Mouse (Mus musculus): ENCODE data around the gene Tanc1.
A peak's percentile ranks its signal among the peaks of the same experiment; 100 is the strongest.

The Tanc1 gene

GRCm38 (mm10) chr2:59648444-59648843 lies 36.6 kb downstream of the Tanc1 start:
- no peaks in the 10 kb centered on the region for H3K27me3 ChIP-seq (ENCODE audit: insufficient read depth, low read length)
- TF ChIP-seq NANOG (IDR thresholded peaks at IDR 0.05; ENCODE audit: borderline replicate concordance, low read length), result peak; percentile 75
- no peak for TF ChIP-seq CTCF (conservative IDR thresholded peaks at IDR 0.05; ENCODE audit: low read length)
- H3K36me3 ChIP-seq (ENCODE audit: insufficient read depth, low read length), result peaks cover 33% of the 10 kb centered on the region
- H3K9me3 ChIP-seq (ENCODE audit: low read length), result no peaks in the 10 kb centered on the region
- H3K4me1 ChIP-seq (replicated peaks; ENCODE audit: low read depth, low read length), result peaks cover 76% of the 10 kb centered on the region
- H3K4me3 ChIP-seq (replicated peaks; ENCODE audit: low read length), result peak overlapping the region; percentile 17; the same call in 1 of the 2 replicates

GRCm38 (mm10) chr2:59651801-59652200 lies 40.0 kb downstream of the Tanc1 start:
- no peaks in the 10 kb centered on the region for H3K9me3 ChIP-seq (ENCODE audit: low read length)
- H3K36me3 ChIP-seq (ENCODE audit: insufficient read depth, low read length), result peaks cover 45% of the 10 kb centered on the region
- H3K4me3 ChIP-seq (replicated peaks; ENCODE audit: low read length), result no peak overlapping the region
- peaks cover 67% of the 10 kb centered on the region for H3K4me1 ChIP-seq (replicated peaks; ENCODE audit: low read depth, low read length)
- no peaks in the 10 kb centered on the region for H3K27me3 ChIP-seq (ENCODE audit: insufficient read depth, low read length)
- TF ChIP-seq POU5F1 (IDR thresholded peaks at IDR 0.05; ENCODE audit: borderline replicate concordance, low read length) (no peak), NANOG (IDR thresholded peaks at IDR 0.05; ENCODE audit: borderline replicate concordance, low read length) (no peak), CTCF (conservative IDR thresholded peaks at IDR 0.05; ENCODE audit: low read length) (no peak)

GRCm38 (mm10) chr2:59652702-59653101 lies 40.9 kb downstream of the Tanc1 start:
- Histone ChIP-seq H3K4me3 (replicated peaks; ENCODE audit: low read length) (no peak overlapping the region), H3K27me3 (ENCODE audit: insufficient read depth, low read length) (no peaks in the 10 kb centered on the region), H3K36me3 (ENCODE audit: insufficient read depth, low read length) (peaks cover 49% of the 10 kb centered on the region), H3K4me1 (replicated peaks; ENCODE audit: low read depth, low read length) (peaks cover 68% of the 10 kb centered on the region), H3K9me3 (ENCODE audit: low read length) (no peaks in the 10 kb centered on the region)
- TF ChIP-seq CTCF (conservative IDR thresholded peaks at IDR 0.05; ENCODE audit: low read length) (peak; percentile 25; the same call in 1 of the 2 replicates), POU5F1 (IDR thresholded peaks at IDR 0.05; ENCODE audit: borderline replicate concordance, low read length) (no peak)

- H3K4me1 ChIP-seq (replicated peaks; ENCODE audit: low read depth, low read length), result peaks cover 64% of the 10 kb centered on the region
- no peak for TF ChIP-seq NANOG (IDR thresholded peaks at IDR 0.05; ENCODE audit: borderline replicate concordance, low read length)
- TF ChIP-seq POU5F1 (IDR thresholded peaks at IDR 0.05; ENCODE audit: borderline replicate concordance, low read length), result no peak
- TF ChIP-seq CTCF (conservative IDR thresholded peaks at IDR 0.05; ENCODE audit: low read length), result no peak
- H3K36me3 ChIP-seq (ENCODE audit: insufficient read depth, low read length), result peaks cover 54% of the 10 kb centered on the region
- no peaks in the 10 kb centered on the region for H3K9me3 ChIP-seq (ENCODE audit: low read length)
- no peaks in the 10 kb centered on the region for H3K27me3 ChIP-seq (ENCODE audit: insufficient read depth, low read length)
- H3K4me3 ChIP-seq (replicated peaks; ENCODE audit: low read length), result no peak overlapping the region; the same call in 1 of the 2 replicates
Measured at GRCm38 (mm10) chr2:59653306-59654165, 41.7 kb downstream of the Tanc1 start.

- Histone ChIP-seq H3K9me3 (ENCODE audit: low read length) (no peaks in the 10 kb centered on the region), H3K36me3 (ENCODE audit: insufficient read depth, low read length) (peaks cover 51% of the 10 kb centered on the region), H3K4me1 (replicated peaks; ENCODE audit: low read depth, low read length) (peaks cover 71% of the 10 kb centered on the region), H3K27me3 (ENCODE audit: insufficient read depth, low read length) (no peaks in the 10 kb centered on the region), H3K4me3 (replicated peaks; ENCODE audit: low read length) (no peak overlapping the region)
- TF ChIP-seq CTCF (conservative IDR thresholded peaks at IDR 0.05; ENCODE audit: low read length) (no peak), NANOG (IDR thresholded peaks at IDR 0.05; ENCODE audit: borderline replicate concordance, low read length) (no peak), POU5F1 (IDR thresholded peaks at IDR 0.05; ENCODE audit: borderline replicate concordance, low read length) (no peak)
Measured at GRCm38 (mm10) chr2:59655471-59655870, 43.6 kb downstream of the Tanc1 start.

- no peak for TF ChIP-seq POU5F1 (IDR thresholded peaks at IDR 0.05; ENCODE audit: borderline replicate concordance, low read length)
- TF ChIP-seq CTCF (conservative IDR thresholded peaks at IDR 0.05; ENCODE audit: low read length), result no peak
- TF ChIP-seq NANOG (IDR thresholded peaks at IDR 0.05; ENCODE audit: borderline replicate concordance, low read length), result no peak
- Histone ChIP-seq H3K4me1 (replicated peaks; ENCODE audit: low read depth, low read length) (peaks cover 78% of the 10 kb centered on the region), H3K4me3 (replicated peaks; ENCODE audit: low read length) (no peak overlapping the region), H3K9me3 (ENCODE audit: low read length) (no peaks in the 10 kb centered on the region), H3K27me3 (ENCODE audit: insufficient read depth, low read length) (no peaks in the 10 kb centered on the region), H3K36me3 (ENCODE audit: insufficient read depth, low read length) (peaks cover 43% of the 10 kb centered on the region)
Measured at GRCm38 (mm10) chr2:59656680-59657079, 44.8 kb downstream of the Tanc1 start.

GRCm38 (mm10) chr2:59659686-59660085 lies 47.8 kb downstream of the Tanc1 start:
- Histone ChIP-seq H3K9me3 (ENCODE audit: low read length) (no peaks in the 10 kb centered on the region), H3K4me1 (replicated peaks; ENCODE audit: low read depth, low read length) (peaks cover 60% of the 10 kb centered on the region), H3K36me3 (ENCODE audit: insufficient read depth, low read length) (peaks cover 53% of the 10 kb centered on the region), H3K4me3 (replicated peaks; ENCODE audit: low read length) (no peak overlapping the region), H3K27me3 (ENCODE audit: insufficient read depth, low read length) (no peaks in the 10 kb centered on the region)
- TF ChIP-seq POU5F1 (IDR thresholded peaks at IDR 0.05; ENCODE audit: borderline replicate concordance, low read length), result no peak
- TF ChIP-seq NANOG (IDR thresholded peaks at IDR 0.05; ENCODE audit: borderline replicate concordance, low read length), result no peak
- TF ChIP-seq CTCF (conservative IDR thresholded peaks at IDR 0.05; ENCODE audit: low read length), result no peak

GRCm38 (mm10) chr2:59660891-59661805 lies 49.3 kb downstream of the Tanc1 start:
- Histone ChIP-seq H3K9me3 (ENCODE audit: low read length) (no peaks in the 10 kb centered on the region), H3K4me1 (replicated peaks; ENCODE audit: low read depth, low read length) (peaks cover 52% of the 10 kb centered on the region), H3K36me3 (ENCODE audit: insufficient read depth, low read length) (peaks cover 52% of the 10 kb centered on the region), H3K27me3 (ENCODE audit: insufficient read depth, low read length) (no peaks in the 10 kb centered on the region), H3K4me3 (replicated peaks; ENCODE audit: low read length) (no peak overlapping the region)
- TF ChIP-seq CTCF (conservative IDR thresholded peaks at IDR 0.05; ENCODE audit: low read length) (no peak), POU5F1 (IDR thresholded peaks at IDR 0.05; ENCODE audit: borderline replicate concordance, low read length) (no peak), NANOG (IDR thresholded peaks at IDR 0.05; ENCODE audit: borderline replicate concordance, low read length) (no peak)

Measured in E14TG2a.4 (cell line).